Mouse (Mus musculus) WW6 (cell line): ENCODE data around the gene Stard5.

Experiments
- DNase-seq: peaks from one replicate; pipeline ENCODE4 v3.0.0-alpha.2; 2013; ENCODE audit warnings: low read depth, low spot score

Stard5 gene

GRCm38 (mm10) chr7:83631828-83632681 lies at the start of gene Stard5:
Gene Stard5, plus strand, starts transcription at chr7:83631959.
- peak; percentile 78 for DNase-seq

- DNase-seq = no peak
Measured at GRCm38 (mm10) chr7:83584639-83585471, 46.9 kb upstream of the Stard5 start, which contains the start of gene Tmc3. Gene Tmc3, plus strand, starts transcription at chr7:83584927.

GRCm38 (mm10) chr7:83594056-83594455 lies 37.7 kb upstream of the Stard5 start:
- DNase-seq = no peak

DNA sequence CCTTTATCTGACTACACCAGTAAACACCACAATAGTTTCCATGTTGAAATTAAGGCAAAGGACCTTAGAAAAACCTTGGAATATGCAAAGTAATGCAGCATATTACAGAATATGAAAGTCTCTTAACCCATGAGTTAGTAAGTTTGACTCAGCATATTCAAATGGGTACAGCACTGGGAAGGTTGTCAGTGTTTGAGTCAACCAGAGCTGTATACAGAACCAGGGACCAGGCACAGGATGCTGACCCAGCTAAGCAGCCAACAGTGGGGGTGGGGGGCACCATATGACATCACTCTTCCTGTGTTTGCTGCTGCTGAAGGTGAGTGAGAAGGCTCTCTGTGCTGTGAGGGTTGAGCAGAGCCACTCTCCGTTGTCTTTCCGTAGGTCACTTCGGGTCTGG lies 34.7 kb upstream of the Stard5 start:
- DNase-seq = no peak

DNA sequence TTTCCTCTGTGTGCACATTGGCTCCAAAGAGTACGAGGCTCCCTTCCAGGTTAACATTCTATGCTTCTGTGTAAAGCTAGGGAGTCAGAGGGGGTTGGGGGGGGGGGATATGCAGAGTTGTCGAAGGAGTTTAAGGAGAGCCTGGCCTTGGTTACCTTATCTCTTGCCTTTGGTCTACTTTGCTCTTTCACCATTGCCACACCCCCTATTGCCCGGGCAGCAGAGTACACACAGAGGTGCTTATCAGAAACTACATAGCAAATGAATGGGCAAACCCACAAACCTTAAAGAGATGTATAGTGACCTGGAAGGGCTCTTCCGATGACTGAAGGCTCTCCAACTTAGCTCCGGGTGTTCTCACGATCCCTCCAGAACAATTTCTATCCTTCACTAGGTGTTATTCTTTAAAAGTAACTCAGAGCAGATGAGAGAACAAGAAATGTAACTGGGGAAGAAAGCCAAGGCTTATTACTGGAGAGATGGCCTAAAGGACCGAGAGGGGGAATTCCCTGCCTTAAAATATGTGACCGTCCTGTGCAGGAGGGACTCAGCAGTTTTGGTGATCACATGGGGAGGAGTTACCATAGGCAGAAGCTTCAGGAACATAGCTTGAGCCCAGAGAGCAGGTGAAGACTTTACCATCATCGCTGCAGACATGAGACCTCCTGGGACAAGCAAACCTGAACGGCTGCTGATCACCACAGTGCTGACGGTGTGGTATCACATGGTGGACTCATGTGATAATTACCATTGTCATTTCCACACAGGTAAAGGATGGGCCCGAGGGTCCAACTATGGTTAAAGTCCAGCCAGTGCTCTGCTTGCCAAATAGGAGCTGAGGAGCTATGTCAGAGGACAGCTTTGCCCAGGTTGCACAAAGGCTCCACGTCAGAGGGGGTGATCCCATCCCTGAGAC lies 32.5 kb upstream of the Stard5 start:
- DNase-seq = no peak

DNA sequence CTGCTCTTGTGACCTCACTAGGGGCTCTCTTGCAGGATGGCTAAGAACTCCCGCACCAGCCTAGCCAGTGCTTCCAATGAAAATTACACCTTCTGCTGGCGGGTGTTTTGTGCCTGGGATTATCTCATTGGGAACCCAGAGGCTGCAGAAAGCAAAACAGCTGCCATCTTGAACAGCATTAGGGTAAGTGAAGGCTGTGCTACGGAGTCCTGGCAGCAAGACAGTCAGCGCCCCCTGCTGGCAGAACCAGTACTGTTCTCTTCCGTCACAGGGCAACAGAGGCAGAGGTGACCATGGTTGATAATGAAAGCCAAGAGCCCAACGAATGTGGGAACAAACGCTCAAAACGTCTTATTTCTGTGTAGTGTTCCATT lies 31.9 kb upstream of the Stard5 start:
- DNase-seq = peak; percentile 28

- DNase-seq = no peak
Measured at GRCm38 (mm10) chr7:83604180-83604944, 27.4 kb upstream of the Stard5 start.

GRCm38 (mm10) chr7:83606796-83607195 lies 25.0 kb upstream of the Stard5 start:
- no peak for DNase-seq

DNA sequence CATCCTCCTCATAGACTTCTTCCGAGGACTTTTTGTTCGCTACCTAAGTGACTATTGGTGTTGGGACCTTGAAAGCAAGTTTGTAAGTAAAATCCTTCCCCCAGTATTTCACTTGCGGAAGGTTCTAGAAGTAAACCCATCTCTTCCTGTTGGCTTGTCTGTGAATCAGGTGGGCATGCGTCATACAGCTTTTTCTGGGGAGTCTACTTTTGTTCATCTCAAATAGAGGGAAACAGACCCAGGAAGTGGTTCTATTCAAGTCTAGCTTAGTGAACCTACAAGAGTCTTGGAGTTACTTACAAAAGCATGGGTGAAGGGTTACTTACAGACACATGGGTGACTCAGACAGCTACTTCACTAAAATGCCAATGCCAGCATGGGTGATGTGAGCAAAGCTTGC lies 21.9 kb upstream of the Stard5 start:
- no peak for DNase-seq

DNA sequence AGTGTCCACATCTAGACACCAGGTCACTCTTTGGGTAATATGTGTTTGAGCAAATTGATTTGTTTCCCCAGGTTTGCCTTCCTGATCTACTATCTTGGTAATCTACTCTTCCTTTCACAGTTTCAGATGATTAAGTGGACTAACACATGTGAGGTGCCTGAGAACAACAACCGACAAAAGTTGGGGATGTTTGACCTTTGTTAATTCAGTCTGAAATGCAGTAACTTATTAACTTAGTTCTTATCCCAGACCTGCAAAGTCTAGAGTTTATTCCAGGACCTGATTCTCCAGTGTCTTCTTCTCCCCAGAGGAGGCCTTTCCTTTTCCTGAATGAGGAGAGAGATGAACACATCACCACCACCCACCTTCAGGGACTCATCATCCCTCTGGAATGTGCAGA lies 19.9 kb upstream of the Stard5 start:
- DNase-seq = no peak

DNA sequence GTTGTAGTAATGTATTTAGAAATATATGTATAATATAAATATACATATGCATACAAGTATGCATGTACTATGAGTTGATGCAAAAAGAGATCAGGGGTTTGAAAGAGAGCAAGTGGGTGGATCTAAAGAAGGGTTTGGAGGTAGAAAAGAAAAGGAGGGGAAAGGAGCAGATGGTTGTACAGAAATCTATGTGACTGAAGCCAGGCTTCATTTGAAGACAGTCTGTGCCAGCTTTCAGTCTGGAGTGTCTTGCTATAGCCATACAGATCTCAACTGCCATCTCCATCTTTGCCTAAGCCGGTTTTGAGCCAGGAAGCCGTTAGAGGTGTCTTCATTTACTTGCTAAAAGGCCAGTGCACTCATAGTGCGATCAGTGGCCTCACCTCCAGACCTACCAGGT lies 16.5 kb upstream of the Stard5 start:
- DNase-seq = no peak

DNA sequence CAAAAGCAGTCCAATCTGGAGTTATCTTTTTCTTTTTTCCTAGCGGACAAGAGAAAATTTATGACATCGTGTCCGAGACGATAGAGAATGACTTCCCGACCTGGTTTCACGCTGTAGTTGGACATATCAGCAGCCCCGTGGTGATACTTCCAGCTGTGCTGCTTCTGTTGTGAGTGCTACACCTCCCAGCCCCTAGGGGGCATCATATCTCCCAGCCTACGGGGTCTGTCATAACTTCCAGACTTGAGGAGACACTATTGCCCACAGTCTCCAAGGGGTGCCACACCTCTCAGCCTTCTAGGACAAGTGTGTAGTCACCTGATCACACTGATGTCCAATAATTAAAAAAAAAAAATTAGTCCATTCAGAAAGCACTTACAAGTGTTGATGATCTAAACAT lies 15.9 kb upstream of the Stard5 start:
- no peak for DNase-seq

GRCm38 (mm10) chr7:83616268-83616667 lies 15.5 kb upstream of the Stard5 start:
- DNase-seq = no peak

DNA sequence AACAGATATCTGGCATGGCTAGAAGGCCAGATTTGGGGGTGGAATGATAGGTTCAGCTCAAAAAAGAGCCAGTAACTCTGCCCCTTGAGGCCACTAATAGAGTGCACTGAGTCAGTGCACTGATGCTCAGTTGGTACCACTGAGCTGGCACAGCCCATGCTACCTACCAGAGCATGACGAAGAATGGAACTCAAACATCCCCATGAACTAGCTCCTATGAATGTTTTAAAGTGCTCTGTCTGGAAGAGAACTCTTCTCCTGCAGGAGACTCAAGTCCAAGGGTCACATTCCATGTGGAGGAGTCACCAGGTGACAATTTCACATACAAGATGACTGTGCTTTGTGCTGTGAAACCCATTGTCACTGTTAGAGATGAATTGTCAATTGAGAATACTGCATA lies 13.1 kb upstream of the Stard5 start:
- no peak for DNase-seq

DNA sequence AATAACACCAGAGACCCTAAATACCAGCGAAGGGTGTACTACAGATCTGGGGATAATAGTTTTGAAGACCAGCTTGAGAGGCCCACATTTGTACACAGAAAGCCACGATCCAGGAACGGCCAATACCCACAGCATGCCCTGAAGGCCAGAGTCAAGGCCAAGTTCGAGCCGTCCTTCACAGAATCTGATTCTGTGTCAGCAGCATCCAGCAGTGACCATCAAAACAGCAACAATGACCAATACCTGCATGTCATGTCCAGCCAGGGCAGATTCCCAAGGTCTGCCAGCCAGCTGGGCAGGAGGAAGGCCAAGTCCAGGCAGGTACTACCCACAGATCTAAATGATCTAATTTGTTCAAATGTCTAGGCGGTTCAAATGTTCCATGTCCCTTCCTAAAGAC lies 9.2 kb upstream of the Stard5 start:
- no peak for DNase-seq

DNA sequence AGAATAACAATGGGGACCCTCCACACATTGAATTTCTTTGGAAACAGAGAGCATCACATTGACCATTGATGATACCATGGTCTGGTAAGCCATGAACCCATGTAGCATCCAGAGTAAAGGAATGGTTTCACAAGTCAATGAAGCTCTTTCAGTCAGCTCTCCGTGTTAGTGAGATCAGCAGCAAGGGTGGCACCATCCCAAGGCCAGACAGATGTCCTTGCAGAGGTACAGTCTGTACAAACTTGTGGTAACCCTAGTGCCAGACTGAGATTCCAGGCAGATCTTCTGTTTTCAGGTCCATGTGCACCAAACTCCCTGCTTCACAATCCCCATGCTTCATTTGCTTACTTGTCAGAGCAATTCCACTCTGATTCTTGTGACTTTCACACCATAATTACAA lies 7.7 kb upstream of the Stard5 start:
- DNase-seq = no peak

- no peak for DNase-seq
Measured at GRCm38 (mm10) chr7:83626557-83627257, 5.1 kb upstream of the Stard5 start.

- no peak for DNase-seq
Measured at GRCm38 (mm10) chr7:83627369-83627768, 4.4 kb upstream of the Stard5 start.

- DNase-seq = no peak
Measured at GRCm38 (mm10) chr7:83631073-83631827, 509 bp upstream of the Stard5 start.

- no peak for DNase-seq
Measured at GRCm38 (mm10) chr7:83632682-83633120, 942 bp downstream of the Stard5 start.
